Mouse (Mus musculus): Measurements from ENCODE around the gene Pald1.

Gene Pald1

DNA sequence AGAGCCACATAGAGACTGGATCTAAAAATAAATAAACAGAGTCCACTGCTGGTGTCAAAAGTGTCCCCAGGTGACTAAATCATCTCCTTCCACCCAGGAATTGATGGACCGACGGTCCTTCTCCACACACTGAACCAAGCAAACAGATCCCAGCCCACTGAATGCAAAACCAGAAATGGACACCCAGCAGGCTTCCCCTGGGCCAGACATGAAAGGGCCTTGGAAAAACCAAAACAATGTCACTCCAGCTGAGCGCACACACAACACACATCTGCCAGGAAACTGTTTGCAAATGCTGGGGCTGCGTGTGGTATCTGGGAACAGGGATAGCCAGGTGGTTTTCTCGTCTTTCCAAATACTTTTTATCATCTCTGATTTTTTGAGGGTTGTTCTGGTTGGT is 13.6 kb downstream of the Pald1 start:
- no peak for DNase-seq (ENCODE audit: low spot score)

DNA sequence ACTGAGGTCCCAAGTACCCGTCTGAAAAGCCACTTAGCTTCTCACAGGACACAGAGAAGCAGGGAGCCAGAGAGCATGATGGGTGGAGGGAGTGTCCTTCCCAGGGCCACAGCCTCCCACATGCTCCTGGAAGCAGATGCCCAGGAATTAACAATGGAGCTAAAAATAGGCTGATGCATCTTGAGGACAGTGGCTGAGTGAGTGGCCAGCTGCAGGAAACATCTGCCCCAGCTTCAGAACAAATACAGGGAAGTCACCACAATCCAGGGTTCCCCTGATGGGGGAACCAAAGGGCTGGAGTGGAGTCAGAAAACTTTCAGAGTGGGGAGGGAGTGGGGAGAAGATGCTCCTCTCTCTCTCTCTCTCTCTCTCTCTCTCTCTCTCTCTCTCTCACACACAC is 17.4 kb downstream of the Pald1 start:
- no peak for DNase-seq (ENCODE audit: low spot score)

DNA sequence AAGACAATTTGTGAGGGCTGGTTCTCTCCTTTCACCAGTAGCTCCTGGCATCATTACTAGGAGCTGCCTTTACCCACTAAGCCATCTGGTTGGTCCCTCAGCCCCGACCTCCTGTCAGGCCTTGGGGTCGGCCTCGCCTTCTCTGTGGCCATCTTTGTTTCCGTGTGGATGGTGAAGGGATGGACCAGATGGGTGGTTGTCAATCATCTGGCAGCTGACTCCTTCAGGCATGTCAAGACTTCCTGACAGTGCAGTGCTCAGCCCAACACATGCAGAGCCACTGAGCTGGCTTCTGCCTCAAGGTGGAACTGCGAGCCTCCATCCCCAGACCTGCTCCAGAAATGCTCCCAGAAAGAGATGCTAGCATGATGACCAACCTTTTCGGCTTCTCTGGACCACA is 18.9 kb downstream of the Pald1 start:
- DNase-seq (ENCODE audit: low spot score) = no peak

DNA sequence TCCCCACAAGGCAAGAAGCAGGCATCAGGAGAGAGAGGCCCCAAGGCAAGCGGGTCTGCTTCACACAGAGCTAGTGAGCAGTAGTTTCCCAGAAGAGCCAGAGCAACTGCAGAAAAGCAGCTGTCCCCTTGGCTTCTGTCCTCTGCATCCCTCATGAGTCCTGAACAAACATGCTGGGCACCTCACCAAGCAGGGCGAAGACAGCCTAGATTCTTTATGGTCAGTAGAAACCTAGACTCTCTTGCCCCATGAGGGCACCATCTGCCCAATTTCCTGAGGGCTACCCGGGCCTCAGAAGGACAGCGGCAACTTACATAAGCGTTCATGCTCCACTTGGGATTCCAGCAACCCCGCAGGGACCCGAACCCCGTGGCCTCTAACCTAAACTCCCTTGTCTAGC is 20.3 kb downstream of the Pald1 start:
- DNase-seq (ENCODE audit: low spot score) = no peak

DNA sequence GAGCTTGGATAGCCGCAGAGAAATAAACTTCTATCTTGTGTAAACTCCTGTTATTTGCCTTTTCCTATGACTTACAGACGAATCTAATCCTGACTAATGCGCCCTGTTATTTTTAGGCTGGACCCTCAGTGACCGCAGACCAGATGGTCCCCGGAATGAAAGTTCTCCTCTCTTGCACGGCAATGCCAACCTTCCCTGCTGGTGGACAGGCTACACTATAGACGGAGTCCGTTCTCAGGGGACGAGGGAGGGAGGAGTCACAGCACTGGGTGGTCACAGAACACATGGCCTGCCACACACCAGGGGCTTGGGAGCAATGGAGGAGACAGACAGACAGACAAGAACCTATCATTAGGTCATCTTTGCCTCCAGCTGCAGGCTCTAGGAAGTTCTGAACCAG is 20.8 kb downstream of the Pald1 start:
- DNase-seq (ENCODE audit: low spot score) = no peak

DNA sequence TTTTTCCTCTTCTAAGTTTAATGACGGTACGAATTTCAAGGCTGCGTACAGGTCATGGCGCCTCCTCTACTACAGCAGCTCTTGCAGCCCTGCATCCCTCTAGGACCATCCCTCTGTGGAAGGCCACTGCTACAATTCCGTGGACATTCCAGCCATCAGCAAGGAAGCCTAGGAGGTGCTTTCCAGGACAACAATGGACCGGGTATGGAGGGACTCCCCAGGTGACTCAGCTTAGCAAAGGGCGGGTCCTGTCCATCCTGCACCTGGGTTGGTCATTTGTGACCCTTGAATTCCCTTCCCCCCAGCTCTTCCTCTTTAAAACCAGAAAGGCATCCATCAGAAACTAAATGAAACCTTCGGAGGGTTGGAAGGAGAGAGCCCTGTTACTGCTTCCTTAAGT is 22.7 kb downstream of the Pald1 start:
- DNase-seq (ENCODE audit: low spot score) = no peak

DNA sequence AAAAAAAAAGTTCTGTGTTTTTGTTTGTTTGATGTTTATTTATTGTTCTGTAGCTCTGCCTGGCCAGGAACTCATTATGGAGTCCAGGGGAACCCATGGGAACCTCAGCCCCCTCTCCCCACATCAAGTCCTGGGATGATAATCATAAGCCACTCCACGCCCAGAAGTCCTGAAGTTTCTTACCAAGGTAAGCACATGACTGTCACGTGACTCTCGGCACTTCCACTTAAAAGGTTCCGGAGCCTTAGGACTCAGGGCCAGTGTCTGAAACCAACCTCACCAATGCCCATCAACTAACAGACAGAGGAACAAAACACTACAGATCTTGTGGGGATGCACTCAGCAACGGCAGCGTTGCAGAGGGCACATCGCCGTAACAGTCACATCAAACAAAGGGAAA is 23.9 kb downstream of the Pald1 start:
- no peak for DNase-seq (ENCODE audit: low spot score)

DNA sequence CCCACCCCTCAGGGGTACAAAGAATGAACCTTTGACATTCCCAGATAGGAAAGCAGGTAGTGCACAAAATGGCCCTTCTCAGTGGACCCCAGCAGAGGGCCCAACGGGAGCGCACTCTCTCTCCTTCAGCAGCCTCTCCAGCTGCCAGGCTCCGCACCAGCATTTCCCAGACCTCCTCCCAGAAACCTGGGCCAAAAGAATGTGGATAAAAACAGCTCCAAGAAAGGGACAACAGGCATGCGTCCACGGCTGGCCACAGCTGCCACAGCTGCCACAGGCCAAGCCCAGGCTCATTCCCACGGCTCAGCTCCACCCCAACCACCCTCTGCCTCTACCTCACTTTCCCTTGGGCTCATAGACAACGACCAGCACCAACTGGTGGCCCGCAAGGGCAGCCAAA is 25.7 kb downstream of the Pald1 start:
- DNase-seq (ENCODE audit: low spot score) = no peak

DNA sequence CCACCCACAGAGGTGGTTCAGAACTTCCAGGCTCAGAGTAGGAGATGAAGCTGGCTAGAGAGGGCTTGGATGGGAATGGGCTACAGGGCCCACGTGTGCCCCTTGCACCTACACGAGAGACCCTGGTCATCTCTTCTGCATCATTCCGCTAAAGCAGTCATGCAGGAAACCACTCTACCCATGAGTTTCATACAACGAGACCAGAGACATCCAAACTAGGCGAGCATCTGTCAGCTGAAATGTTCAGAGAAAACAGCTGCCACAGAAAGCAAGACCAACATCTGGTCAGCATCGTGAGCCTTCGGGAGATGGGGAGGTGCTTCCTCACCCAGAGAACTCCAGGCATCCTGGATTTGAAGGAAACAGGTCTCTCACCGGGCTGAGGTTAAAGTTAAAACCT is 26.8 kb downstream of the Pald1 start:
- DNase-seq (ENCODE audit: low spot score) = no peak

DNA sequence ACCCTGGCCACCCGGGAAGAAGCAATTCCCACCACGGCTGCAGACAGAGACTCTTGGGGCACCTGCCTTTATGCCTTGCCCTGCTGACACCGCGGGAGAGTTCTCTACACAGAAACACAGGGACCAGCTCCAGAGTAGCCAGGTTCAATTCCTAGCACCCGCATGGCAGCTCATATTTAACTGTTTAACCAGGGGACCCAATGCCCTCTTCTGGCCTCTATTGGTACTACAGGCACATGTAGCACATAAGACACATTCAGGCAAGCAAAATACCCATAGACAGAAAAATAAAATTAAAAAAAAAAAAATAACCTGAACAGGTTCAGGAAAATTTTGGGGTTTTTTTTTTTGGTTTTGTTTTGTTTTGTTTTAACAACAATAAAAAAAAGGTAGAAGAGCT is 27.2 kb downstream of the Pald1 start:
- DNase-seq (ENCODE audit: low spot score) = no peak

DNA sequence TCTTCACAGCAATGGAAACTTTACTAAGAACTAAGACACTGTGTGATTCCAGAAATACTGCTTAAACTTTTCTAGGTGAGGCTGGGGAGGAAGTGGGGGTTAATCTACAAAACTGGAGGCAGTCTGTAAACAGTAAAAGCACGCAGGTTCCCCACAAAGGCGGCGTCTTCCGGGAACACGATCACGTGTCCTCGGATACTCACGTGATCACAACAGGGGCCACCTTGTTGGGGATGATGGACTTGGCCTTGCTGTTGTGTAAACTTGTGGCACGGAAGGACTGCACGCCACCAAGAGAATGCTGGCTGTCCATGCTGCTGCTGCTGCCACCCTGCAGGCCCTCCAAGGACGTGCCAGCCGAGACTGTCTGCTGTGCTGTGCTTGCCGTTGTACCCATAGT is 27.7 kb downstream of the Pald1 start:
- no peak for DNase-seq (ENCODE audit: low spot score)

DNA sequence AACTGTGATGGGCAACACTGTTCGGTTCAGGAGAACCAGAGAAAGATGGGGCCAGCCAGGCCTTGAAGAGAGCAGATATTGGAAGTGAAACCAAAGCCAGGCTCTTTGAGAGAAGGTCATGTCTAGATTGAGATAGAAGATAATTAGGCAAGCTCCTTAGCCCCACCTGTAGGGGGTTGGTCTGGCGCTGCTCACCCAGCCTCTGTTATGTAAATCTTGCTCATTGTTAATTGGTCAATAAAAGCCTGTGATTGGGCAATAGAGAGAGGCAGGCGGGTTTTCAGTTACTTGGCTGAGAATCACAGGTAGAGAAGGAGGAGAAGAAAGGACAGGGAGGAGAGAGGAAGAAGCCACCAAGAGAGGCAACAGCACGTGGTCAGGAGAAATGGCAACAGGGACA is 32.1 kb downstream of the Pald1 start:
- no peak for DNase-seq (ENCODE audit: low spot score)

DNA sequence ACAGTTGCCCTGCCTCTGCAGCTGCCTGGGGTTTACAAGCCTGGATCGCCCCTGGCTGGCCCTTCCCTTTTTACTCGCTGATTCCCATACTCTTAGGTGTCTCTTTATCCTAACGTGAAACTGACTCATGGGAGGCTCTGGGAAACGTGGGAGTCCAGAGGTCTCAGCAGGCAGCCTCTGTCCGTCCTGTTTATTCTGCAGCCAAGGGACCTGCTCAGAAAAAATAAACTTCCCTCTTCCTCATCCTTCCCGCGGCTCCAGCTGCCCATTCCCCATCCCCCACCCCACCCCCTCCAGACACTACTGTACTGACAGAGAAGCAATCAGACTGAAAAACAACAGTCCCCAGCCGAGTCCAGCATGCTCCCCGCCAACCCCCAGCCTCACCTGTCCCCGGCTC is 37.0 kb downstream of the Pald1 start:
- no peak for DNase-seq (ENCODE audit: low spot score)

DNA sequence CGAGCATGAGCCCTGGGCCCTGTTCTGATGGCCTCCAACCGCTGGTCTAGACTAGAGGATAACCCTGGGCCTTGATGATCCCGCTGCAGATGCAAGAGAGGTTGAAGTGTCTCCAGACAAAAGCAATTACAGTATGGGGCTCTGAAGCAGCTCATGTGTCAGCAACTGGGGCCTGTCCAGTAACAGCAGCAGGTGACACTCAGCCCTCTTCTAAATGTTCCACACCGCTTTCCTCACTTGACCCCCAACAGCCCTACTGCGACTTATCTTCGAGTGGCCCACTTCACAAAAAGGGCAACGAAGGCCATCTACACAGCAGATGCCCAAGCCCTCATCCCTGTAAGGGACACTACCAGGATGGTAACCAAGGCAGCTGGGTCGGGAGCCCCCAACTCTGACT is 38.2 kb downstream of the Pald1 start:
- DNase-seq (ENCODE audit: low spot score) = no peak

DNA sequence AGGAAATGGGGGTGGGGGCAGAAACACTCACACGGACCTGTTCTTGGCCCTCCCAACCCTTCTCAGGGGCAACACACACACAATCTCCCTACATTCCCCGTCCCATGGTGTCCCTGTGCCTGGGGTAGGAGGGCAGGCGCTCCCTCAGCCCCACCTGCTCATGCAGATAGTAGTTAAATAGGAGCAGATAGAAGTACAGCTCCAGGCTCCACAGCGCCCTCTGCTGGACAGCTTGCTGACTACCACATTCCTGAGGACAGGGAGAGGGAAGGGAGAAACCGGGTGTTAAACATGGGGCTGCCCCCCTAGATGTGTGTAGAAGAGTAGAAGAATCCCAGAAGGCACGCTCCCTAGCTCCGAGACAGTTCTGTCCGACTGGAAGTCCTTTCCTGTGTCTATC is 39.4 kb downstream of the Pald1 start:
- DNase-seq (ENCODE audit: low spot score) = peak; percentile 41

DNA sequence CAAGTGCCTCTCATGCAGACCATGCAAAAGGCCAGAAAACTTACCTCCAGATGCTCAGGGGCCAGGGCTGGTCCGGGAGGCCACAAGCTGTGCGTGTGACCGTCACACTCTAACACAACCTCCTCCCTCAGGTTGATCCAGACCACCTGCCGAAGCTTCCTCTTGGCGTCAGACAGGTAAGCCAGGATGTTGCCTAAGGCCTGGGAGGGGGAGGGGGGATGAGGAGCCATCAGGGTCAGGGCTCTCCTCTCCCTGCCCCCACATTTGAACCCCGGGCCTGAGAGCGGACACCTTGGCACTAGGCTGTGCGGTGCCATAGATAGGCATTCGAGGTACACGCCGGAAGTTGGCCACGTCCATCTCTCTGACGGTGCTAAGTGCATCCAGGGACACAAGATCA is 40.6 kb downstream of the Pald1 start:
- no peak for DNase-seq (ENCODE audit: low spot score)

DNA sequence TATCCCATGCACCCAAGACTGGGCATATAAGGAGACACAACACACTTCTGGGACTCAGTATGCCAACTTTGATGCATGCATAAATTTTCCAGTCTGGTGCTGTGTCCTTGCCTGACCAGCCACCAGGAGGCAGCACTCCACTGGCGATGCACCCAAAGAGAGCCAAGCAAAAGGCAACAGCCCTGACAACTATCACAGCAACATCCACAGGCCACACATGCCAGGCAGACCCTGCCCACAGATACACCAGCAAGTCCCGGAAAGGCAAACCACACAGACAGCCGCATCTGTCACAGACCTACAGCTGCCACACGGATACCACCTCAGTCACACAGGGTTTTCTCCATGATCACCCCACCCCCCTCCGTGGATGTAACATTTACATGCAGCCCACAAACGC is 41.8 kb downstream of the Pald1 start:
- peak; percentile 64 for DNase-seq (ENCODE audit: low spot score)

DNA sequence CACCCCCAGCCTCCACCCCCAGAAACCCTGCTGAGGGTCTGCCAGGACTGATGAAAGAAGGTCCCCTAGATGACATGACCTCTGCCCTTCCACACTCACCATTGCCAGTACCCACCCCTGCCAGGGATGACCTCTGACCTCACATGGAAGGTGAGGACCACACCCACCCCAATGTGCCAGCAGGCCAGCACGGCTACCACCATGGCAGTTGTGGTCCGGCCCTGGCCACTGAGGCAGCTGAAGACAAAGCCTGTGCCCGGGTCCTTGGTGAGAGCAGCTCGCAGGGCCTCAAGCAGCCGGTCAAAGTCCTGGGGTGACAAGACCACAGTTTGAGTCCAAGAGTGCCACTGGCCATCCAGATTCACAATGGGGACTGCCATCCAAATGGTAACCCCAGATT is 42.3 kb downstream of the Pald1 start:
- no peak for DNase-seq (ENCODE audit: low spot score)

DNA sequence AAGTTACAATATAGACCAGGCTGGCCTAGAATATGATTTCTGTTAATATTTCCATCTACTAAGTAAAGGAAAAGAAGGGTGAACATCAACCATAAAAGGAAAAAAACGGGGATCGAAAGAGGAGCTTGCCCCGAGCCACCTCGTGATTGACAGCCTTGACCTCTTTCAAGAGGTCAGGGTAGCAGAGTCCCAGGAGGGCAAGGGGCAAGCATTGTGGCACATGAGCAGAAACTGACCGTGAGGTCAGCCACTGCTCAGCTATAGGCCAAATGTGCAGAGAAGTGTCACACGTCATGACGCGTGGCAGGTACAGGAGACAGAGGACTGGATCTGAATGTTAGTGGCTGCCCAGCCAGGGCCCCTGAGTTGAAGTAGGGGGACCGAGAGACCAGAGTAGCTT is 43.1 kb downstream of the Pald1 start:
- DNase-seq (ENCODE audit: low spot score) = no peak

DNA sequence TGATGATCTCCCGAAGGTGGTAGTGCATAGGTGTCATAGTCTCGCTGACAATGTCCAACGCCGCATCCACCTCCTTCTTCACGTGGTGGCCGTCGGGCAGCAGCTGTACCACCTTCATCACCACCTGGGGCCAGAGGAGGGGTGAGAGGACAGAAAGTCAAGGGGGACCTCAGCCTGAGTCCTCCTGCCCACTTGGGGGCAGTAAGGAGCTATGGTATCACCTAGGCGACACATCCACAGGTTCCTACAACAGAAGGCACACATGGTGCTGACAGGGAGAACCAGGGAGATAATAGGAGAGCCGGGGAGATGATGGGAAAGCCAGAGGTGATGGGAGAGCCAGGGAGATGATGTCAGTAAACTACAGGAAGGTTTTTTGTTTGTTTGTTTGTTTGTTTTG is 44.1 kb downstream of the Pald1 start:
- DNase-seq (ENCODE audit: low spot score) = no peak

DNA sequence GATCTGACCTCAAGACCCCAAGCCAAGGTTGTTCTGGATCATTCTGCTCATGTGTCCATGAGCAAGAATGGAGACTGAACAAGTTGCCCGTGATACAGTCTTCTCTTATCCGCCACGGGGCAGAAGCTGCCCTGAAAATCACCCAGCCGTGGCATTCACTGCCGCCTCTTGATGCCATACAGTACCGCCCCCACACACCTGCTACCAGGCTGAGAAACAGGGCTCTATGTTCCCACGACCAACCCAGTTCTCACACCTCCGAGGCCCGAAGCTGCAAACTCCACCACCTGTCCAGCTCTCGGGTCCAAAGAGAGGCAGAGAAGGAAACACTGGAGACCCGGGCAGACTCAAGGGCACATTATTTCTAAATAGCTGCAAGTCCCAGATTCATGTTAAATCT is 45.7 kb downstream of the Pald1 start:
- DNase-seq (ENCODE audit: low spot score) = no peak

DNA sequence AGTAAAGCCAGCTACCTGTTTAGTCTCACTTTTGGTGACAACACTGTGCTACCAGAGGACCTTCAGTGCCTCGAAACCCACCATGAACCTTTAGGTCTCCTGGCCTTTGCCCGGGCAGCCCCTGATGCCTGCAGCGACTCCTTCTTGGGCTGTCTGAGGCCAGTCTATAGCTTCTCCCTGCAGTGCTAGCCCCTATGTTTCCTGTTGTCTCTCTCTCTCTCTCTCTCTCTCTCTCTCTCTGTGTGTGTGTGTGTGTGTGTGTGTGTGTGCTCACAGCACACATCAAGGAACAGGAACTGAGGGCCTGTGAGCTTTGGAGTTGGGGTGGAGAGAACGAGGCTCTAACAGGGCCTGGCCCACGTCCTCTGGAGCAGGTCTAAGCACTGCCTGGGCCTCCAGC is 46.7 kb downstream of the Pald1 start:
- no peak for DNase-seq (ENCODE audit: low spot score)

DNA sequence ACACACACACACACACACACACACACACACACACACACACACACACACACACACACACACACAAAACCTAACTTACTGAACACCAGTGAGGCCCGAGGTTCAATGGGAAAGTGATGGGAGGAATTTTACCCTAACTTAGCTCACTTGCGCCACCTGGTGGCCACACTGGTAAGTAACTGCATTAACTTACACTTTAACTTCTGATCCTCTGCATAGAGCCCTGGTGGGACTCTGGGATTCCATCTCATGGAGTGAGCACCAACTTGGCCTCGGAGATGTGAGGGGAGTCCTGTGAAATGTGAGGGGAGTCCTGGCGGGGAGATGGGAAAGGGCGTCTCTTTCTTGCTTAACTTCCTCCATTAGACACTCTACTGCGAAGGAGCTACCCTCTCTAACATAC is 47.2 kb downstream of the Pald1 start:
- DNase-seq (ENCODE audit: low spot score) = peak; percentile 72

DNA sequence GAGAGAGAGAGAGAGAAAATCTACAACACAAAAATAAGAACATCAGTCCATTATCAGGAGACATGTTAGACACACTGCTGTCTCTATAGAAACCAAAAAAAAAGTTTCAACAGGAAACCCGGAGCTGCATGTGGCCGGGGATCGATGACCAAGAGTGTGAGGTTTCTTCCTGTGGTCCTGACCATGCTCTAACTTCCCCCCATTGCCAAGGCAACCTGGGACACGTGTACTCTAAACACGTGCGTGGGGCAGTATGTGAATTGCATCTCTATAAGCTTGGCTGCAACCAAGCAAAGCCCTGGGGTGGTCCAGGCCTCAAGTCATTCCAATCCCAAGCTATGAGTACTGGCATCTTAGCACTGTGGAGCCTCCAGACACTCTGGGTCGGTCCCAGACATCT is 48.8 kb downstream of the Pald1 start:
- DNase-seq (ENCODE audit: low spot score) = no peak

DNA sequence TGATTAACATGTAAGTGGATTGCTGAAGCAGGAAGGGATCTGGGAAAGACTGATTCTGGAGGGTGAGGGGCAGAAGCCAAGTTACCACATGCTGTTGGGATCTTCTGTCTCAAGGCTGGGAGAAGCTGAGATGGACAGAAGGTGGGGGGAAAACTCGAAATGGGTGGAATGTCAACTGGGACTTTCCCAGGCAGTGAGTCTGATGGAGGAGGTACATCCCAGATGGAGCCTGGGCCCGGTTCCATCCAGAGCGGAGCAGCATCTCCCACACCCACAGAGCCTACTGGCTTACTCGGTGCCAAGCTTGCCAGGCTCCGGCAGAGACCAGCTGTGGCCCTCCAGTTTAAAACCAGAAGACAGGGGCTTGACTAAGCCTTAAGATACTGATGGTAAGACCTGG is 52.3 kb downstream of the Pald1 start:
- DNase-seq (ENCODE audit: low spot score) = no peak

DNA sequence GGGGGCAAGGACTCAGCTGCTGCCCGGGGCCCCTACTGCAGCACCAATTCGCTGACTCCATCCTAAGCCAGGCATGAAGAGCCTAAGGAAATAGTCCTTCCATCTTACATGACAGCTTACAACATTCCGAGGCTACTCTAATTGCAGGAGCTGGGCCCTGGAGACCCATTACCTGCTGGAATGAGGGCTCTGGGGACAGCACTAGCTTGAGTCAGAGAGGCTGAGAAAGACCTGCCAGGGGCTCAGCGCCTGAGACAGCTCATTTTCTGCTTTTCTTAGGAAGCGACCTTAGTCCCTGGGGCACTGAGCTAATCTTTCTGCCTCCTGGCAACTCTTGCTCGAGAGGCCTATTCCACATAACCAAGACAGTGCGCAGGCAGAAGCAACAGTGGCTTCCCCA is 54.4 kb downstream of the Pald1 start:
- no peak for DNase-seq (ENCODE audit: low spot score)

Data from T-cell, adult 2 months (primary cell).